Mouse (Mus musculus) telencephalon, adult 2 months (tissue): ENCODE measurements around the gene Hrh1.

Experiments used
- DNase-seq: peaks from one replicate; pipeline ENCODE4 v3.0.0-alpha.2; 2011; ENCODE audit warnings: low read depth, low spot score

Gene Hrh1

GRCm38 (mm10) chr6:114406634-114407033, 8.9 kb downstream of the Hrh1 start:
- no peak for DNase-seq

GRCm38 (mm10) chr6:114407049-114407448, 9.3 kb downstream of the Hrh1 start:
- no peak for DNase-seq

- no peak for DNase-seq
Measured at GRCm38 (mm10) chr6:114408278-114408677, 10.5 kb downstream of the Hrh1 start.

- no peak for DNase-seq
Measured at GRCm38 (mm10) chr6:114411913-114412312, 14.2 kb downstream of the Hrh1 start.

GRCm38 (mm10) chr6:114414510-114414909, 16.8 kb downstream of the Hrh1 start:
- peak; percentile 55 for DNase-seq

GRCm38 (mm10) chr6:114418037-114418436, 20.3 kb downstream of the Hrh1 start:
- no peak for DNase-seq

GRCm38 (mm10) chr6:114421061-114421460, 23.3 kb downstream of the Hrh1 start:
- no peak for DNase-seq

GRCm38 (mm10) chr6:114423051-114423676, 25.4 kb downstream of the Hrh1 start:
- DNase-seq, result no peak

- DNase-seq, result peak; percentile 58
Measured at GRCm38 (mm10) chr6:114425343-114425742, 27.6 kb downstream of the Hrh1 start.

- no peak for DNase-seq
Measured at GRCm38 (mm10) chr6:114427641-114428040, 29.9 kb downstream of the Hrh1 start.

GRCm38 (mm10) chr6:114428831-114429230, 31.1 kb downstream of the Hrh1 start:
- DNase-seq, result no peak

- no peak for DNase-seq
Measured at GRCm38 (mm10) chr6:114432591-114432990, 34.9 kb downstream of the Hrh1 start.

GRCm38 (mm10) chr6:114434524-114434923, 36.8 kb downstream of the Hrh1 start:
- no peak for DNase-seq

- DNase-seq, result no peak
Measured at GRCm38 (mm10) chr6:114440302-114440701, 42.6 kb downstream of the Hrh1 start.

- no peak for DNase-seq
Measured at GRCm38 (mm10) chr6:114440788-114441453, 43.2 kb downstream of the Hrh1 start.

GRCm38 (mm10) chr6:114444247-114444844, 46.6 kb downstream of the Hrh1 start:
- no peak for DNase-seq

- DNase-seq, result no peak
Measured at GRCm38 (mm10) chr6:114444976-114445375, 47.2 kb downstream of the Hrh1 start.

- peak; percentile 95 for DNase-seq
Measured at GRCm38 (mm10) chr6:114448888-114449287, 51.2 kb downstream of the Hrh1 start.

GRCm38 (mm10) chr6:114455267-114455666, 57.5 kb downstream of the Hrh1 start:
- DNase-seq, result no peak

- no peak for DNase-seq
Measured at GRCm38 (mm10) chr6:114456255-114457042, 58.7 kb downstream of the Hrh1 start.

GRCm38 (mm10) chr6:114457299-114457698, 59.6 kb downstream of the Hrh1 start:
- DNase-seq, result no peak

- DNase-seq, result no peak
Measured at GRCm38 (mm10) chr6:114458191-114458590, 60.5 kb downstream of the Hrh1 start.
